Mouse (Mus musculus): ENCODE results near the gene Ak8. TPM values are rescaled to one million over a fixed set of nuclear protein-coding genes. Genes with fewer than 3 reads are reported as not detected.

Gene Ak8
- polyA plus RNA-seq, 1 experiment from 2014 or later: 4.5 TPM

- Histone ChIP-seq H3K27ac (ENCODE audit: low read length) (no peak overlapping the region), H3K27me3 (ENCODE audit: control insufficient read depth, insufficient read depth, low read depth, low read length) (no peaks in the 10 kb centered on the region), H3K36me3 (ENCODE audit: control insufficient read depth, insufficient read depth, low read length) (no peaks in the 10 kb centered on the region), H3K4me3 (ENCODE audit: low read depth, low read length) (no peak overlapping the region), H3K9ac (ENCODE audit: low read depth, low read length) (no peak overlapping the region), H3K4me1 (ENCODE audit: control insufficient read depth, insufficient read depth, low read length) (0 out of 2 replicates have a peak, but pooled peaks cover 3% of the 10 kb centered on the region), H3K9me3 (replicated peaks; ENCODE audit: control insufficient read depth, low read length, poor library complexity, severe bottlenecking) (no peaks in the 10 kb centered on the region), H3K4me2 (ENCODE audit: low read length) (peak overlapping the region; percentile 2; the same call in 1 of the 2 replicates)
- ATAC-seq: no peak
- WGBS: 38% methylated on average over 5 of the region's 5 CpGs
These were observed 70.7 kb downstream of the Ak8 start for GRCm38 (mm10) chr2:28770697-28771096.

GRCm38 (mm10) chr2:28774073-28774472 is 74.1 kb downstream of the Ak8 start:
- WGBS: 40% methylated on average over 8 of the region's 8 CpGs
- H3K27me3 ChIP-seq (ENCODE audit: control insufficient read depth, insufficient read depth, low read depth, low read length): no peaks in the 10 kb centered on the region

GRCm38 (mm10) chr2:28776728-28777127 is 76.8 kb downstream of the Ak8 start:
- WGBS: 70% methylated on average over 2 of the region's 2 CpGs
- no peaks in the 10 kb centered on the region for H3K4me1 ChIP-seq (ENCODE audit: control insufficient read depth, insufficient read depth, low read length)
- no peak overlapping the region for H3K4me2 ChIP-seq (ENCODE audit: low read length)
- H3K27me3 ChIP-seq (ENCODE audit: control insufficient read depth, insufficient read depth, low read depth, low read length): no peaks in the 10 kb centered on the region
- ATAC-seq: no peak
- no peak overlapping the region for H3K9ac ChIP-seq (ENCODE audit: low read depth, low read length)
- no peak overlapping the region for H3K4me3 ChIP-seq (ENCODE audit: low read depth, low read length)
- no peak overlapping the region for H3K27ac ChIP-seq (ENCODE audit: low read length)
- no peaks in the 10 kb centered on the region for H3K9me3 ChIP-seq (replicated peaks; ENCODE audit: control insufficient read depth, low read length, poor library complexity, severe bottlenecking)
- H3K36me3 ChIP-seq (ENCODE audit: control insufficient read depth, insufficient read depth, low read length): no peaks in the 10 kb centered on the region

More at GRCm38 (mm10) chr2:28774073-28774472, 74.1 kb downstream of the Ak8 start:
- Histone ChIP-seq H3K27ac (ENCODE audit: low read length) (no peak overlapping the region), H3K9ac (ENCODE audit: low read depth, low read length) (no peak overlapping the region), H3K4me1 (ENCODE audit: control insufficient read depth, insufficient read depth, low read length) (0 out of 2 replicates have a peak, but pooled peaks cover 3% of the 10 kb centered on the region), H3K9me3 (replicated peaks; ENCODE audit: control insufficient read depth, low read length, poor library complexity, severe bottlenecking) (no peaks in the 10 kb centered on the region), H3K4me3 (ENCODE audit: low read depth, low read length) (no peak overlapping the region), H3K36me3 (ENCODE audit: control insufficient read depth, insufficient read depth, low read length) (no peaks in the 10 kb centered on the region), H3K4me2 (ENCODE audit: low read length) (no peak overlapping the region)
- ATAC-seq: no peak

GRCm38 (mm10) chr2:28780001-28780782 is 80.2 kb downstream of the Ak8 start:
- Histone ChIP-seq H3K4me2 (ENCODE audit: low read length) (no peak overlapping the region), H3K9me3 (replicated peaks; ENCODE audit: control insufficient read depth, low read length, poor library complexity, severe bottlenecking) (no peaks in the 10 kb centered on the region), H3K27ac (ENCODE audit: low read length) (no peak overlapping the region), H3K4me1 (ENCODE audit: control insufficient read depth, insufficient read depth, low read length) (no peaks in the 10 kb centered on the region), H3K36me3 (ENCODE audit: control insufficient read depth, insufficient read depth, low read length) (no peaks in the 10 kb centered on the region), H3K27me3 (ENCODE audit: control insufficient read depth, insufficient read depth, low read depth, low read length) (no peaks in the 10 kb centered on the region), H3K9ac (ENCODE audit: low read depth, low read length) (no peak overlapping the region), H3K4me3 (ENCODE audit: low read depth, low read length) (no peak overlapping the region)
- ATAC-seq: no peak
- 61% methylated on average over 16 of the region's 16 CpGs for WGBS

GRCm38 (mm10) chr2:28781310-28781709 is 81.3 kb downstream of the Ak8 start:
- Histone ChIP-seq H3K4me3 (ENCODE audit: low read depth, low read length) (no peak overlapping the region), H3K27me3 (ENCODE audit: control insufficient read depth, insufficient read depth, low read depth, low read length) (no peaks in the 10 kb centered on the region)
- 72% methylated on average over 4 of the region's 4 CpGs for WGBS

GRCm38 (mm10) chr2:28786355-28787066 is 86.5 kb downstream of the Ak8 start:
- Histone ChIP-seq H3K36me3 (ENCODE audit: control insufficient read depth, insufficient read depth, low read length) (no peaks in the 10 kb centered on the region), H3K9ac (ENCODE audit: low read depth, low read length) (no peak overlapping the region), H3K27me3 (ENCODE audit: control insufficient read depth, insufficient read depth, low read depth, low read length) (no peaks in the 10 kb centered on the region), H3K4me1 (ENCODE audit: control insufficient read depth, insufficient read depth, low read length) (no peaks in the 10 kb centered on the region), H3K27ac (ENCODE audit: low read length) (no peak overlapping the region), H3K4me2 (ENCODE audit: low read length) (no peak overlapping the region), H3K4me3 (ENCODE audit: low read depth, low read length) (no peak overlapping the region), H3K9me3 (replicated peaks; ENCODE audit: control insufficient read depth, low read length, poor library complexity, severe bottlenecking) (no peaks in the 10 kb centered on the region)
- WGBS: 69% methylated on average over 16 of the region's 16 CpGs
- no peak for ATAC-seq

More at GRCm38 (mm10) chr2:28781310-28781709, 81.3 kb downstream of the Ak8 start:
- no peak overlapping the region for H3K4me2 ChIP-seq (ENCODE audit: low read length)
- no peaks in the 10 kb centered on the region for H3K4me1 ChIP-seq (ENCODE audit: control insufficient read depth, insufficient read depth, low read length)
- no peak for ATAC-seq
- no peak overlapping the region for H3K9ac ChIP-seq (ENCODE audit: low read depth, low read length)
- no peaks in the 10 kb centered on the region for H3K36me3 ChIP-seq (ENCODE audit: control insufficient read depth, insufficient read depth, low read length)
- no peak overlapping the region for H3K27ac ChIP-seq (ENCODE audit: low read length)
- no peaks in the 10 kb centered on the region for H3K9me3 ChIP-seq (replicated peaks; ENCODE audit: control insufficient read depth, low read length, poor library complexity, severe bottlenecking)

GRCm38 (mm10) chr2:28787067-28787619 is 87.2 kb downstream of the Ak8 start:
- 67% methylated on average over 6 of the region's 6 CpGs for WGBS
- Histone ChIP-seq H3K9me3 (replicated peaks; ENCODE audit: control insufficient read depth, low read length, poor library complexity, severe bottlenecking) (no peaks in the 10 kb centered on the region), H3K27ac (ENCODE audit: low read length) (no peak overlapping the region), H3K4me2 (ENCODE audit: low read length) (no peak overlapping the region), H3K4me1 (ENCODE audit: control insufficient read depth, insufficient read depth, low read length) (no peaks in the 10 kb centered on the region), H3K4me3 (ENCODE audit: low read depth, low read length) (no peak overlapping the region), H3K36me3 (ENCODE audit: control insufficient read depth, insufficient read depth, low read length) (no peaks in the 10 kb centered on the region), H3K27me3 (ENCODE audit: control insufficient read depth, insufficient read depth, low read depth, low read length) (no peaks in the 10 kb centered on the region), H3K9ac (ENCODE audit: low read depth, low read length) (no peak overlapping the region)
- no peak for ATAC-seq

- Histone ChIP-seq H3K4me1 (ENCODE audit: control insufficient read depth, insufficient read depth, low read length) (peaks cover 9% of the 10 kb centered on the region; the same call in 1 of the 2 replicates), H3K27ac (ENCODE audit: low read length) (peak overlapping the region; percentile 41; the same call in 1 of the 2 replicates), H3K36me3 (ENCODE audit: control insufficient read depth, insufficient read depth, low read length) (no peaks in the 10 kb centered on the region), H3K9me3 (replicated peaks; ENCODE audit: control insufficient read depth, low read length, poor library complexity, severe bottlenecking) (no peaks in the 10 kb centered on the region), H3K27me3 (ENCODE audit: control insufficient read depth, insufficient read depth, low read depth, low read length) (no peaks in the 10 kb centered on the region), H3K9ac (ENCODE audit: low read depth, low read length) (no peak overlapping the region; the same call in 1 of the 2 replicates), H3K4me3 (ENCODE audit: low read depth, low read length) (peak overlapping the region; percentile 11), H3K4me2 (ENCODE audit: low read length) (peak overlapping the region; percentile 54)
- 24% methylated on average over 5 of the region's 6 CpGs for WGBS
- ATAC-seq: peak; percentile 80
These were observed 93.1 kb downstream of the Ak8 start for GRCm38 (mm10) chr2:28792931-28793610.
